Mouse (Mus musculus): Measurements from ENCODE around the gene Nkx2-2. TPM values are rescaled to one million over a fixed set of nuclear protein-coding genes. Genes with fewer than 3 reads are reported as not detected.

The Nkx2-2 gene
- not detected for polyA plus RNA-seq (2017; shearing (Covaris generic))

GRCm38 (mm10) chr2:147193271-147194255, at the start of gene Nkx2-2:
Nkx2-2 (minus strand) TSS chr2:147194243.

Other genes starting within 250 kb of the Nkx2-2 start
- 100 to 1,000 TPM; 161 to 190 TPM for gene Xrn2, start 181.2 kb downstream of the Nkx2-2 start, polyA plus RNA-seq (2017; shearing (Covaris generic))
- not detected for gene Nkx2-4, start 108.8 kb downstream of the Nkx2-2 start, polyA plus RNA-seq (2017; shearing (Covaris generic))
- gene Pax1, start 167.7 kb upstream of the Nkx2-2 start, polyA plus RNA-seq (2017; shearing (Covaris generic)) = under 1 TPM in 1 of 2 experiments, not detected in 1; 0.21 TPM

All from activated CD4-positive, CD25-positive, alpha-beta regulatory T cell (primary cell).